In genomic region chr5:73129871-73130270, GRCm38 (mm10) we compare ENCODE assay signal across 8 mouse cellular contexts.
DNase-seq lines count a peak whose midpoint lies in the region; ATAC-seq and TF ChIP-seq lines count a peak whose summit lies in the region.
"Had no signal": no experiment of that assay in that cellular context is flagged by ENCODE, and none has a peak within 500 bp of the region (broad histone marks: within the 10 kb centered on the region; RNA-seq: fewer than 3 reads in every experiment).

No protein-coding gene starts in this region.

- peak; percentile 54; the same call in 1 of the 2 replicates for ATAC-seq in lung, embryonic 14.5 days (ENCODE audit: insufficient read depth)
- peak; percentile 79 for ATAC-seq in neural tube, embryonic 14.5 days (ENCODE audit: low read depth)

- DNase-seq in lung, embryonic 14.5 days: peak; percentile 67
- no peak for DNase-seq in lung, adult 18-20 months
- DNase-seq in gonadal fat pad, adult 2 months (ENCODE audit: low read depth): peak; percentile 13
- peak; percentile 27 to 34 for DNase-seq in layer of hippocampus, postnatal 10 days (ENCODE audit: low spot score in 2 of 2)
- no peak for DNase-seq in gastrocnemius, postnatal 25 days
- no peak for DNase-seq in adrenal gland, adult 2 months

- no peak for TF ChIP-seq CTCF in lung, embryonic 14.5 days (IDR thresholded peaks at IDR 0.05; ENCODE audit: low read depth)

- no peak overlapping the region for H3K4me2 ChIP-seq in lung, embryonic 14.5 days
- H3K4me2 ChIP-seq in neural tube, embryonic 14.5 days (ENCODE audit: low read depth, low read length): no peak overlapping the region

- H3K4me1 ChIP-seq in lung, embryonic 14.5 days (ENCODE audit: insufficient read depth): no peaks in the 10 kb centered on the region
- H3K4me1 ChIP-seq in neural tube, embryonic 14.5 days (ENCODE audit: control insufficient read depth, insufficient read depth, low read length): no peaks in the 10 kb centered on the region

- no peak overlapping the region for H3K27ac ChIP-seq in lung, embryonic 14.5 days (ENCODE audit: low read depth)
- peak overlapping the region; percentile 53; the same call in 1 of the 2 replicates for H3K27ac ChIP-seq in neural tube, embryonic 14.5 days (ENCODE audit: low read depth, low read length)

- WGBS in lung, embryonic 14.5 days: 69% methylated on average over 5 of the region's 5 CpGs
- WGBS in neural tube, embryonic 14.5 days: 33% methylated on average over 5 of the region's 5 CpGs

- no peaks in the 10 kb centered on the region for H3K27me3 ChIP-seq in lung, embryonic 14.5 days (ENCODE audit: insufficient read depth, low read length)
- H3K27me3 ChIP-seq in neural tube, embryonic 14.5 days (ENCODE audit: control insufficient read depth, insufficient read depth, low read length): no peaks in the 10 kb centered on the region

- H3K9ac ChIP-seq in lung, embryonic 14.5 days: no peak overlapping the region
- no peak overlapping the region for H3K9ac ChIP-seq in neural tube, embryonic 14.5 days (replicated peaks; ENCODE audit: low read depth, low read length)

- H3K4me3 ChIP-seq in lung, embryonic 14.5 days (ENCODE audit: low read depth, low read length): no peak overlapping the region
- no peak overlapping the region for H3K4me3 ChIP-seq in neural tube, embryonic 14.5 days (ENCODE audit: low read depth, low read length)
- H3K4me3 ChIP-seq: erythroblast, embryonic 14.5 days had no signal

- 0 out of 2 replicates have a peak, but pooled peaks cover 3% of the 10 kb centered on the region for H3K36me3 ChIP-seq in lung, embryonic 14.5 days (ENCODE audit: insufficient read depth)
- 0 out of 2 replicates have a peak, but pooled peaks cover 3% of the 10 kb centered on the region for H3K36me3 ChIP-seq in neural tube, embryonic 14.5 days (ENCODE audit: control insufficient read depth, insufficient read depth, low read length)

- H3K9me3 ChIP-seq in lung, embryonic 14.5 days (ENCODE audit: low read depth, low read length): no peaks in the 10 kb centered on the region
- H3K9me3 ChIP-seq in neural tube, embryonic 14.5 days (ENCODE audit: control insufficient read depth, low read length): no peaks in the 10 kb centered on the region

Comparison
In these comparisons a context has a peak if more than half of its experiments do, and no peak if none do; other contexts are left out.
1. DNase-seq: peak in lung, embryonic 14.5 days (single experiment), gonadal fat pad, adult 2 months (single experiment) and layer of hippocampus, postnatal 10 days (2 of 2); none in lung, adult 18-20 months (0 of 2), gastrocnemius, postnatal 25 days (single experiment) and adrenal gland, adult 2 months (single experiment).